Mouse (Mus musculus) megakaryocyte, adult 5-6 weeks (primary cell): ENCODE data around the gene Pcx. TPM values are rescaled to one million over a fixed set of nuclear protein-coding genes. Genes with fewer than 3 reads are reported as not detected.

Experiments
- ATAC-seq: 2 replicates; pipeline ENCODE4 v1.8.0; 2016; ENCODE audit warnings: mild to moderate bottlenecking, inconsistent platforms; ENCODE audit not compliant: poor library complexity, severe bottlenecking
- total RNA-seq, 2 experiments: library from RNA; stranded (forward) in 1 of 2; stranded (reverse) in 1 of 2; fragments of 153-499, 151-499 nt in 1 of 2; fragments of 221-1000, 200-1000 nt in 1 of 2; gene quantifications; 2 replicates each; pipeline versions ENCODE4 v1.2.3 to v1.2.4; 2015 to 2017

Pcx gene
- total RNA-seq (2015): 0.22 and 0.64 TPM in 2 replicates
- 0.62 and 0.69 TPM in 2 replicates for total RNA-seq (2017)

DNA sequence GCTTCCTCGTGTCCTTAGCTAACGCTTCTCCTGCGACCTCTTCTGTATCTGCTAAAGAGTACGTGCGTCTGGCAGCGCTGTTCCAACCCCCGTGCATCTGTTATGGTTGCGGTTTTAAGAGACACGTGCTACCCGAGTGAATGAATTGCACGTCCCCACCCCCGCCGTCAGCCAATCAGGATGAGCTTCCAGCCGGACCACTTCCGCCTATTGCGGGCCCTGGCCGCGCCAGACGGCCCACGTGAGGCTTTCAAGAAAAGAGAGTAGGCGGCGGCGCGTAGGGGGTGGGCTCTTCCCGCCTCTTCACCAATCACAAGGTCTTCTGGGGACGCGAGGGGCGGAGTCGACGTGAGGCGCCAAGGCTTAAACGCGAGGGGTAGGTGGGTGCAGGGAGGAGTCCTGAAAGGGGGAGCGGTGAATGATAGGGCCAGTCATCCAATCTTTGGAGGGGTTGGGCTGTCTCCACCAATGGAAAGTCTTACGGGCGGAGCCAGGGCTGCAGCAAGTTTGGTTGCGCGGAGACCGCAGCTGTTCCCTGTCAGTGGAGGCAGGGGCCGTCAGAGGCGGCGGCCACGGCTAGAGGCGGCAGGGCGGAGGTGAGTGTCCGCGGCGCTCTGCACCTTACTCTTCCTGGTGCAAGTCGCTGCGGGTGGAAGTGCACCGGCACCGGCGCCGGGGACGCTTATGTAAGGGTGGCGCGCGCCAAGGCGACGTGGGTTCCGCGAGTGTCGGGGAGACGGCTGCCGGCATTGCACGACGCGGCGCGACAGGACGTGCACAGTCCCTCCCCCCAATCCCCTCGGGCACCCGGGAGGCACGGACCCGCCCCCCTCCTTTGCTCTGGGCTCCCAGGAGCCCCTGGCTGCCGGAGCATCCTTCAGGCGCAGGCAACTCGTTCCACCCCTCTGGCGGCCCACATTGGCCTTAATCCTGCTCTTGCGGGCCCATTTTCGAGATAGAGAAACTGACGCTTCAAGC lies at the start of gene Pcx:
Pcx (plus strand) TSS at position 487 of the 978 bp plus-strand sequence.
- ATAC-seq: peak; percentile 96

DNA sequence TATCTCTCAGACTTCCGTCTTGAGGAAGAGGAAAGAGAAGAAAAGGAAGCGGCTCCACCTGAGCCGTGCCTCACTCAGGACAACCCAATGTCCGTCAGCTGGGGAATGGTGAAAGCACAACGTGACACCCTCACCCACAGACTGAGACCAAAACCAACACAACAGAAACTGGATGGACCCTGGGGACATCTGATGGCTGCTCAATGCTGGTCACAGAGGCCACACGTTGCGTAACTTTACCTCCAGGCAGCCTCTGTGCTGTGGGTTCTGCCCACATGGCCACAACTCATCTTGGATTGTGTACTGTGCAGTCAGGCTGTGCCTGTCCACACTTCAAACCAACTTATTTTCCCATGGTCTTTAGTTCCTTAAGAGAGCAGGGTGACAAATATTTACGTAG lies 48.3 kb upstream of the Pcx start:
- ATAC-seq: 0 out of 2 replicates have a peak, but pooled peaks have one; percentile 30

DNA sequence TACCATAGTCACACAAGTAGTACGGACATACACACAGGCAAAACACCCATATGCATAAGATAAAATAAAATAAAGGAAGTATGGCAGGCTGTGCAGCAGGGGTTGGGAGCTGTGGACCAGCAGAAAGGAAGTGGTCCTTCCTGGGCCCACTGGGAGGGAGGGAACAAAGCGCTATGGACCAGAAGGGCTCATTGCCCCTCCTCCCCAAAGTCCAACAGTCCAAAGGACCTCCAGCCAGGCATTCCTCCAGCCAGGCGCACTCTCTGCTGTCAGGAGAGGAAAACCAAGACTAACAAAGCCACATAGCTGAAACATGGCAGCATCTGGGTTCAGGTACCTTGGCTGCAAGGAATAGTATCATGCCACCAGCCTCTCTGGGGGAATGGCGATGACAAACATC lies 45.6 kb upstream of the Pcx start:
- no peak for ATAC-seq

- no peak for ATAC-seq
These were observed 41.9 kb upstream of the Pcx start for GRCm38 (mm10) chr19:4468363-4468762.

- ATAC-seq: no peak
These were observed 36.7 kb upstream of the Pcx start for GRCm38 (mm10) chr19:4473549-4473948.

DNA sequence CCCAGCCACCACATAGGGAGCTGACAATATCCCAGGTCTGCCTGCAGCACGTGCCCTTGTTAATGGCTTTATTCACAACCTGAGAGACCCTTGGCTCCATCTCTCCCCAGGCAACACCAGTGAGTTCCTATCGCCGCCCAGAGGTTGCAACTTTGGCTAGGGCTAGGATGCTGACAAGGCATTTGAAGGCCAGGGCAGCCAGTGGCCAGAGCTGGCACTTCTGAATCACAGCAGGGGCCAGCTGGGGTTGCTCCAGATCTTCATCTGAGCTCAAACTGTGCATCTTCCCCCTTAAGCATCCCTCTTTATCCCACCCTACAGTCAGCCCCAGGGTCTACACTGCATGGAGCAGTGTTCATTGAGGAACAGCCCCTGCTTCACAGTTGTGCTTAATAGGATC lies 35.5 kb upstream of the Pcx start:
- no peak for ATAC-seq

- ATAC-seq: no peak
These were observed 34.9 kb upstream of the Pcx start for GRCm38 (mm10) chr19:4475224-4475925.

GRCm38 (mm10) chr19:4476601-4477257 lies 33.5 kb upstream of the Pcx start:
- no peak for ATAC-seq

DNA sequence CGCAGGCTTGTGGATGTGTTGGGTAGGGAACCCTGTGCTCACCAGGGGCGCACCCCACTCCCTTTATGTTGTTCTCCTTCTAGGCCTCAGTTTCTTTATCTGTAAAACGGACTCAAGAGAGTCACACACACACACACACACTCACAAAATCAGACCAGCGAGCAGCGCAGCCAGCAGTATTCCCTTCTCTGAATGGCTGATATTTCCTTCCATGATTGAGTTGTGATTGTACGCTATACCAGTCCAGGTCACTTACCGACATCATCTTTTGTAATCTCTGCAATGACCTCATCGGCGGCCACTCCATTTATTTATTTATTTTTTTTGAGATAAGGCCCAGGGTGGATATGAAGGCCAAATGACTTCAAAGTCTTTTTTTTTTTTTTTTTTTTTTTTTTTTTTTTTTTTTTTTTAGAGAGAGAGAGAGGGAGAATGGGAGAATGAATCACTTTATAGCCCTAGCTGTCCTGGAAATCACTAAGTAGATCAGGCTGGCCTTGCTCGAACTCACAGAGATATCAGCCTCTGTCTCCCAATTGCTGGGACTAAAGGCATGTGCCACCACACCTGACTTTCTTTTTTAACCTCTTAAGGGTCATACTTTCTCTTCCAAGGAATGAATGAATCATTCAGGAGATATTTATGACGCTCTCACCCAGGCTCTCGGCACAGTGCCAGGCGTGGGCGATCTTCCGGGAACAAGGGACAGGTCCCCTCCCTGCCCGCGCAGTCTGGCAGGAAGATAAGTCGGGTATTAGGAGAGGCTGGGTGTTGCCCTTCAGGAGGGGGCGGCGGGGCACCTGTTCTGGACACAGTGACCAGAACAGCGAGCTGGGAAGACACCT lies 32.7 kb upstream of the Pcx start, which contains the start of gene Syt12:
Syt12 (minus strand) TSS at position 103 of the 845 bp plus-strand sequence.
- ATAC-seq: no peak

DNA sequence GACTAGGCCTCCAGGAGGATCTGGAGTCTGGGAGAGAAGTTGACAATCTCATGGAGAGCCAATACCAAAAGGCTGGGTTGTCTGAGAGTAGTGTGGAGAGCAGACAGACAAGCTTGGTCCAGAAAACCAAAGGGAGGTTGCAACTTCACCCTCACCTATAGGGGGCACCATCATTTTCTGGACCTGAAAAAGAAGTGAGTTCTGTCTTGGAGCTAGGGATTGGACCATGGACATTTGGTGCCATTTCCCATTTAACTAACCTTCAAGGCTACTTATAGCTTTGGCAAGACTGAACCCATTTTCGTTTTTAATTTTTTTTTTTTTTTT lies 32.1 kb upstream of the Pcx start:
- no peak for ATAC-seq

GRCm38 (mm10) chr19:4480041-4480440 lies 30.2 kb upstream of the Pcx start:
- no peak for ATAC-seq

DNA sequence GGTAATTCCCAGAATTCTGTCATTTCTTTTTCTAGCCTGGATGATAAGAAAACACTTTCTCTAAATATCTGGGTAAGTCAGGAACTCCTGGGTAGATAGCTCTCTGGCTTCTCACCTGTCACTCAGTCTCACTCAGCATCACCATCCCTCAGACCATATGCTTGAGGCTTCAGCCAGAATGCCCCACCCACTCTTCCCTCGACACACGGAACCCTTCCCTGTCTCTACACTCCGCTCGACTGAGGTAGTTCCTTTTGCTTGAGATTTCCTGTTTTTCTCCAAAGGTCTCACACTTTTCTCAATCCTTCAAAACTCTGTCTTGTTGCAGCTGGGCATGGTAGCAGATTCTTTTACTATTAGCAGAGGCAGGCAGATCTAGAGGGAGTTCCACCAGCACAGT lies 28.9 kb upstream of the Pcx start:
- ATAC-seq: no peak

- no peak for ATAC-seq
These were observed 28.0 kb upstream of the Pcx start for GRCm38 (mm10) chr19:4482111-4482859.

DNA sequence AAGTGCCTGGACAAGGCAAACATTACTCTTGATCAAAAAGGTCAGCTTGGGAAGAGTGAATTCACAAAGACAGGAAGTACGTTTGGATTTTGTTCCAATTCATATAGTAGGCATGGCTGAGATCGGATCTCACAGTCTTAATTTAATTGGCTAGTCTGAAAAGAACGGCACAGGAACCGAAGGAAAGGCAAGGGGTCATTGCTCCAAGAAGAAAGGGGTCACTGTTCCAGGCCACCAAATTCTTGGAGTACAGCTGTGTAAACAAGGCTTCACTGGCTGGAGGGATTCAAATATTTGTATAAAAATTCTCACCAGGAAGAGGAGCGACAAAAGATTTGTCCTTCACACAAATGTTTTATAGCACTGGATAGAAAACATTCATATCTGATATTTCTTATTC lies 25.3 kb upstream of the Pcx start:
- ATAC-seq: no peak

GRCm38 (mm10) chr19:4487877-4488276 lies 22.4 kb upstream of the Pcx start:
- ATAC-seq: no peak

DNA sequence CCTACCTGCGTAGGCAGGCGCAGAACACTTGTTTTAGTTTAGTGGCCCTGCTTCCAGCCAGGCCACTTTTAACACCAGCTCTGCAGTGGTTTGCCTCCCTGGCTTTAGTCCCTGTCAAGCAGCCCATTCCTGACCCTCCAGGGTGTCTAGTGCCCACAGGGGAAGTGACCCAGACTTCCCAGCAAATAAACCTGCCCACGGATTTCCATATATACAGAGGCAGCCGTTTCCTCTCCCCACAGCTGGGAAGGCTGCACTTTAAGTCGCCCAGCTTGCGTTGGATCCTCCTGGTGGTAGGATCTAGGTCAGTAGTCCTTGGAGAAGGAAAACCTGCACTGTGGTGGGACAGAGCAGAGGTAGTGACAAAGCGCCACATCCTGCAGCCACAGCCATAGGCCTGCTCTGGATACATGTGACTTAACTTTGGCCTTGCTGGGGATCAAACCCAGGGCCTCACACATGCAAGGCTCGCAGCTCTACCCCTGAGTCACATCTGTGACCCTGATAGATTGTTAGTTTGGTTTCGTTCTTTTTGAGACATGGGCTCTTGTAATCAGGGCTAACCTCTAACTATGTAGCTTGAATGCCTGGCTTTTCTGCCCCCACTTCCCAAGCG lies 19.1 kb upstream of the Pcx start:
- no peak for ATAC-seq

- no peak for ATAC-seq
These were observed 17.6 kb upstream of the Pcx start for GRCm38 (mm10) chr19:4492526-4493296.

GRCm38 (mm10) chr19:4494707-4495106 lies 15.6 kb upstream of the Pcx start:
- no peak for ATAC-seq

DNA sequence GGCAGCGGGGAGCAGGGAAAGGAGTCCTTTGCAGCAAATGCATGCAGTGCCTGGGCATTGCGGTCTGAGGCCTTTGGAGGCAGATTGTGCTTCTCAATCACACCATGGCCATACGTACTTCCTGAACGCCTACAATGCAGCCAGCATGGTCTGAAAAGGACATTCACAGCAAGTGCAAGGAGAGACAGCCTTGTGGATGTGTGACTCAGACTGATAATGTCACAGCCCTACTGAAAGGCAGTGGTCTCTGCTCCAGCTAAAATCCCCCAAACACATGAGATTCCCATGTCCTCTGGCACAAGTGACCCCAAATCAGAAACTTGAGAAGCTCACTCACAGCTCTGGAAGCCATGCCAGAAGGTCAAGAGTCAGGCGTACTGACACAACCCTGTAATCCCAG lies 14.5 kb upstream of the Pcx start:
- ATAC-seq: no peak
